Mouse (Mus musculus) megakaryocyte progenitor cell, adult 5-6 weeks (primary cell): ENCODE data around the gene Hormad2. TPM values are rescaled to one million over a fixed set of nuclear protein-coding genes. Genes with fewer than 3 reads are reported as not detected.
A peak's percentile ranks its signal among the peaks of the same experiment; 100 is the strongest.

Experiments used
- ATAC-seq: replicated peaks from 2 replicates; pipeline ENCODE4 v1.8.0; 2016; ENCODE audit warnings: mild to moderate bottlenecking, moderate TSS enrichment, inconsistent platforms; ENCODE audit not compliant: poor library complexity
- total RNA-seq, 2 experiments: library from RNA; stranded (forward) in 1 of 2; stranded (reverse) in 1 of 2; fragments of 157-497, 149-512 nt in 1 of 2; fragments of 200-1000 nt in 1 of 2; gene quantifications; 2 replicates each; pipeline versions ENCODE4 v1.2.3 to v1.2.4; 2015 to 2017

Gene Hormad2
- total RNA-seq, 2 experiments from 2014 or later: 0.87 to 2.6 TPM

GRCm38 (mm10) chr11:4352637-4353036 is 88.3 kb downstream of the Hormad2 start:
- ATAC-seq: no peak

GRCm38 (mm10) chr11:4343926-4344325 is 97.0 kb downstream of the Hormad2 start:
- peak; percentile 35 for ATAC-seq

GRCm38 (mm10) chr11:4342027-4342426 is 98.9 kb downstream of the Hormad2 start:
- no peak for ATAC-seq

- no peak for ATAC-seq
These were observed 100.7 kb downstream of the Hormad2 start for GRCm38 (mm10) chr11:4340109-4340779.

DNA sequence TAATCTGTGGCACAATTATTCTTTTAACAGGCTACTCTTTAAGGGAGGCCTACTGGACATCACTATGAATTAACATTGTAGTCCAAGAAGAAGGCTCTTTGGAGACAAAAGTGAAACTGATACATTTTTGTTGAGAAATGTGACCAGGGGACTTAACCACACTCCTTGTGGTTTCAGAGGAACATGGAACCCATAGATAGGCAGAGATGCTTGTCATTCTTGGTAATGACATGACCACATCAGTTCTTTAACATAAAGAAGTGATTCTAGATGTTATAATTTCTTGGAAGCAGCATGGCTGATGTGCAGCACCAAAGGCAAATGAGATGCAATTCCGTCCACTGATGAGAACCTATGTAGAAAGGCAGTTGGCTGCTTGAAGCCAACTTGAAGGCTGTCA is 101.6 kb downstream of the Hormad2 start:
- peak; percentile 68 for ATAC-seq

DNA sequence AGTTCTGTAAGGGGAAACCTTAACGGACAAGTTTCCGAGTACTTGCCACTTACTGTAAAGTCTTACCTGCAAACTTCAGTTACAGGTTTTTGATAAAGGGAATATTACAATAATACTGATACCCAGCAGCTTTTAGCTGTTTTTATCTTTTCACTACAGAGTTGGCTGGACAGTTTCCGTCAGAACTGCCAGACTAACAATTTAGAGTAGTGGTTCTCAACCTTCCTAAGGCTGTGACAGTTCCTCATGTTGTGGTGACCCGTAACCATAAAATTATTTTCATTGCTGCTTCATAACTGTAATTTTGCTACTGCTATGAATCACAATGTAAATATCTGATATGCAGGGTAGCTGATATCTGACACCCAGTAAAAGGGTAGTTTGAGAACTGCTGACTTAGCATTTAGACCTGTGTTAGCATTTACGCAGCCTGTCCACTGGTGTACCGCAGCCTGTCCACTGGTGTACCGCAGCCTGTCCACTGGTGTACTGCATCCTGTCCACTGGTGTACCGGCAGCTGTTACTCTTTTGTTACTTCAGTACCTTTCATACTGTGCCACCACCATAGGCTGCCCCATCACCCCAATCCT is 104.1 kb downstream of the Hormad2 start:
- ATAC-seq: no peak

DNA sequence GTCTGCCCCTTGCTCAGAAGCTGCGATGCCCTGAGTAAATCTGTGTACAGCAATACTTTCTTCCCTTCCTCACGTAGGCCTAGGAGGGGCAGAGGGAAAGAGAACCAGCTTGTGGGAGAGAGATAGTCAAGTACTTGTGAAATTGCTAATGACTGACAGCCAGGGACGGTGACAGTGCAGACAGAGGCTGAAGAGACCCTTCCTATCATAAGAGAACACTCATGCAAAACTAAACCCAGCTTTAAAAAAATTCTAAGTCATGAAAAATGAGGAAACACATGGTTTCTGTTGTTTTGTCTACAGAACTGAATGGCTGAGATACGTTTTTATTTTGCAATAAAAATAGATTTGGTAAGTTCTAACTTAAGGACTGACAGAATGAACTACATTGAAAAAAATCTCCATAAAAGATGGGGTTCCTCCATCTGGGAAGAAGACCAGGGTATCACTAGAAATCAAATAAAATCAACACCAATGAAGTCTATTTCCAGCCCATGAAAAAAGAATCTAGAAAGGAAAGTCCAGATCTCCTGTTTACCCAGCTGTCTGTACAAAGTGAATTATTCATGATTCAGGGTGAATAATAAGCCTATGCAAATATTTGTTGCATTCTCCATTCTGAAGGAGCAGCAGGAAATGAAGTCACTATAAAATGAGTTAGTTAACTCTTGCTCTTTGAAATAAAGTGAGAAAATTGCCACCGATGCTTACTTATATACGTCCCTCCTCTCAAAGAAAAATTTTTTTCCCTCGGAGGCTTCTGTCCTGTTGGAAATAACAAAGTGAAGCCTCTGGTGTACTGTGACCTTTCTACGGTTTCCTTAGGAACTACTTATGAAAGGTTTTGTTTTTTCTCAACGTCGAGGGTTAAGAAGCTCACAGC is 104.9 kb downstream of the Hormad2 start:
- ATAC-seq: peak; percentile 76

DNA sequence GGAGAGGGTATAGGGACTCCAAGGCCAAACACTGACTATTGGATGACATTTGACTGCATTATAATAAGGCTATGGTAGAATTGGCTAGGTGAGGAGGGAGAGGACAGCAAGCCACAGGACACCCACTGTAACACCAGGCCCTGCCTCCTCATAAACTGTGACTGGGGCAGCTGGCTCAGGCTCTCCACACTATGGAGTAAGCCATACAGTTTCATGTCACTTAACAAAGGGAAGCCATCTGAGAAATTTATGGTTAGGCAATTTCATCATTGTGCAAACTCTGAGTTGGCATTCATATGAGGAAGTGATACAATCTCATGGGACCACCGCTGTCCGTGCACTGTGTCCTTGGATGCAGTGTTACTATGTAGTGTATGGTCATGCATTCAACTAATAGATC is 107.9 kb downstream of the Hormad2 start:
- peak; percentile 80 for ATAC-seq

DNA sequence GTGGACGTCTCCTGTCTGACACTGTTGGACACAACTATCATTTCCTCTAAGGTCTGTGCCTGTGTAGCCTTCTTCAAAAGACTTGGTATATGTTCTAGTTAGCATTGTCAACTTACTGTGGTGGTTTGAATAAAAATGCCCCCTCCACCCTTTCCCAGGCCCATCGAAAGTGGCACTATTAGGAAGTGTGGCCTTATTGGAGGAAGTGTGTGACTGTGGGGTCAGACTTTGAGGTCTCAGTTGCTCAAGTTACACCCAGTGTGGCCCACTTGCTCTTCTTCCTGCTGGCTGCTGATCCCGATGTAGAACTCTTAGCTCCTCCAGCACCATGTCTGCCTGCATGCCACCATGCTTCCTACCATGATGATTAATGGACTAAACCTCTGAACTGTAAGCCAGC is 112.7 kb downstream of the Hormad2 start:
- ATAC-seq: peak; percentile 38

DNA sequence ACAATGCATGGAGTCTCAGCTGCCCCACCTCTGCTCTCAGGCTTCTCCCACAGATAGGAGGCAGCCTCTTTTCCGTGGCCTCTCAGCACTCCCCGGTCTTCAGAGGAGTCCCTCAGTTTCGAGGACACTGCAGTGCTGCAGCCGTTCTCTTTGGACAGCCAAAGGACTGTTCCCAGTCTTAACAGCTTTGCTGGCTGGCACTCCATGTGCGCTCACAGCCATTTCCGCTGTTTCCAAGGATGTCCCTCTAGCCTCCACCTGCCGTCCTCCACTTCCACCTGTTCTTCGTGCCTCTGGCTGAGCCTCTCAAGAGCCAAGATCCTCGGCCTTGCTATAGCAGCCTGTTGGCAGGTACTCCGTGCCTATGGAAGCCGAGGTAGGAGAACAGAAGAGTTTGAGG is 117.4 kb downstream of the Hormad2 start:
- ATAC-seq: no peak

DNA sequence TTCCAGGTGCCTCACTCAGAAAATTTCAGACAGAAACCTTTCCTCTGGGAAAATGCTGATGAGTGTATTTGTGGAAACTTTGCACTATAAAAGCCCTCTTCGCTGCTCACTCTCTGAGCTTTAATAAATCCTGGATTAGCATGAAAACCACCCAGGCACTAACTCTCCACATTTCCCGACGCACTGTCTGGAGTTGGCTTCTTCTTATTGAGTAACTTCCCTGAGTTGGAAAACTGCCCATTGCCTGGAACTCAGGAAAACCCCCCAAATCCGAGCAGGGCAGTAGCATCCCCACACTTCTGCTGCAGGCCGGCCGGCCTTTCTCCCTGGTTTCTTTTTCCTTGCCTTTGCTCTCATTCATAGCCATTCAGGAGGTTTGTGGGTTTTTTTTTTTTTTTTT is 118.0 kb downstream of the Hormad2 start:
- no peak for ATAC-seq

DNA sequence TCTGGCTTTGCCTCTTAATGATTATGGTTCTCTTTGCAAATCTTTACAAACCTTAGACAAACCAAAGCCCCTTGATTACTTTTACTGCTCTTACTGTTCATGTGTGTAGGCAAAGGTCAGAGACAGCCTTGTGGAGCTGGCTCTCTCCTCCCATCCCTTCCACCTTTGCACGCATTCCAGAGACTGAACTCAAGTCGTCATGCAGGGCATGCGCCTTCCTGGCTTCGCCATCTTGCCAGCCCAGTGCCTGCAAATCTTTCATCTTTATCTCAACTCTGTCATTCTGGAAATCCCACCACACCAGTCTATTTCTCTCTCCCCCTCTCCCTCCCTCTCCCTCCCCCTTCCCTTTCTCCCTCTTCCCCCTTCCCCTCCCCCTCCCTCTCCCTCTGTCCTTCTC is 120.0 kb downstream of the Hormad2 start:
- ATAC-seq: no peak

GRCm38 (mm10) chr11:4319212-4319955 is 121.5 kb downstream of the Hormad2 start:
- peak; percentile 34; the same call in 1 of the 2 replicates for ATAC-seq

DNA sequence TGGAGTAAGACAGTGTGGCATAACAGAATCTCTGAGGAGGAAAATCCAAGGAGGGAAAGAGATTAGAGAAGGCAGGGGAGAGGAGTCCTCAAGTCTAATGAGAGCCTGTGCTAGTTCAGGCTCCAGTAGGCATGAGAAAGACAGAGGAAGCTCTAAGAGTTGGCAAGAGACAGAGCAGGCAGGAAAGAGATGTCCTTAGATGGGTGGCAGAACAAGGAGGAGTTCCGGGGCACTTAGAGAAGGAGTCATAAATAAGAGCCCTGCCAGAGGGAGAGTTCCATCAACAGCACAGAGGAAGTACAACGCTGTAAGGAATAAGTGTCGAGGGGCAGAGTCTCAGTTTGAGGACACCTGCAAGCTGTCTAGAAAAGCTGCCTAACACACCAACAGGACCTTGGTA is 122.9 kb downstream of the Hormad2 start:
- ATAC-seq: no peak

DNA sequence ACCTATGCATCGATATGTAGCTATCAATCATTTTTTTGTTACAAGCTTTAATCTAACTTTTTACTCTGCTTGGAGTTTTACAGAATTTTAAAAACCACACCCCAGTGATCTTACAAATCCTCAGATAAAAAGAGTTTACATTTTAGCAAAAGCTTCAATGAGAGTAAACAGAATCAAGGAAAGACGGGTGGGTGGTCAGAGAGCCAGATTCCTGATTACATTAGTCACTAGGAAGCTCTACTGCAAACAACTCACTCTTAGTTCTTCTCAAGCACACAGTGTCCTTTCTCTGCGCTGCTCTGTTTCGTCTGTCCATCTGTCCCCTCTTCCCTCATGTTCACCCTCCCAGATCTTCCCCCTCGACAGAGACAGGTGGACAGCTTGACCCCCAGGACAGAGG is 123.6 kb downstream of the Hormad2 start:
- ATAC-seq: no peak

- no peak for ATAC-seq
These were observed 128.7 kb downstream of the Hormad2 start for GRCm38 (mm10) chr11:4312180-4312579.

GRCm38 (mm10) chr11:4310324-4310723 is 130.6 kb downstream of the Hormad2 start:
- no peak for ATAC-seq

DNA sequence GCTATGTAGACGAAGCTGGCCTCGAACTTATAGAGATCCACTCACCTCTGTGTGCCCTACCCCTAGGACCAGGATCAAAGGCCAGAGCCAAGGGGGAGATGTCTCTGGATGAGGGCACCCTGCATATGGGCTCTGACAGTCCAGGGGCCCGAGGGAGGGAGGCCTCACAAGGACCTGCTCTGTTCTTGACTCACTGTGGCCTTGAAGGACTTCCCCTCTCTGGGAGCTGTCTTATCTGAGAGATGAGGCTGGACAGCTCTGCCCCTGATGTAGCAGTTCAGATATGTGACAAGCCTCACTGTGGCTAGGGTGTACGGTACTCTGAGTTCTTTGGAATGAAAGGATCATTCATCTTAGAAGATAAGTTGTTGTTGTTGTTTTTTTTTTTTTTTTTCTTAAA is 131.3 kb downstream of the Hormad2 start:
- ATAC-seq: no peak

- no peak for ATAC-seq
These were observed 132.1 kb downstream of the Hormad2 start for GRCm38 (mm10) chr11:4308514-4309450.

GRCm38 (mm10) chr11:4308060-4308513 is 132.8 kb downstream of the Hormad2 start:
- ATAC-seq: no peak
